Mouse (Mus musculus) cerebellum, adult 11-12 months (tissue): ENCODE measurements at regions not wholly inside any gene's neighbourhood (a gene's known extent, or its start where the extent isn't known, plus 50 kb on each side); places are given as distances from the start of the nearest gene placed in this dataset.

Experiments used
- DNase-seq: peaks from one replicate; pipeline ENCODE4 v3.0.0; 2022

GRCm38 (mm10) chr12:66157630-66158292, 126.4 kb downstream of the Rpl10l start:
- DNase-seq, result no peak

GRCm38 (mm10) chr12:66156980-66157629, 127.1 kb downstream of the Rpl10l start:
- no peak for DNase-seq

DNA sequence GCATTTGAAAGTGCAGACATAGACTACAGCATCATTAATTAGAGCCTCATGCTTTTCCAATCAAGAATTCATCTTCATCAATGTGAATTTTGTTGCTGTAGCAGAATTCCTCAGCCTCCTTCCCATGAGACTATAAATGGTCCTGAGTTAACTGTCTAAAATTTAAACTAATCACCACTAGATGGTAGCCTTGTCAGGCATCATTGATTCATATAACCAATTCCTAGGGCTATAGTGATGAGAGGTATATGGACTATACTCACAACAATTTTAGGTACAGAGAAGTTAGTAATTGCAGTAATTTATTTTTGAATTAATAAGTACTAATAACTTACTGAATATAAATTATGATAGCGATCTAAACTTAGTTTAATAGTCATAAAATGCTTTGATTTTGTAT, 153.3 kb downstream of the Rpl10l start:
- no peak for DNase-seq

DNA sequence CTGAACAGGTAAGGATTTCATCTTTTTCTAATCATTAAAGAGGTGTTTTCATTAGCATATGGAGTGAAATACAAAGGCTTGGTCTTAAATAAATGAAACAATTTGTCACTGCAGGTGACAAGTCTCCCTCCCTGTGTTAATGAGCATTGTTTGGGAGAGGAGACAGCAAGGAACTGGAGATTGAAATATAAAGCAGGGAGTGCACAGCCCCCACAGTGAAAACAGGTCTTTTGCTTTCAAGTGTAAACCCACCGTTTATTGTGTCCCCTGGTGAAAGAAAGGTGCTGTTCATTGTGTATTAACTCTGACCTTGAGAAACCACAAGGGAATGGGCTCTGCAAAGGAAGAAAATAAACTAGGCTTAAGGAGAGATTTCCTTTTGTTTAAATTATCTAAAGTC, 164.6 kb downstream of the Rpl10l start:
- no peak for DNase-seq

DNA sequence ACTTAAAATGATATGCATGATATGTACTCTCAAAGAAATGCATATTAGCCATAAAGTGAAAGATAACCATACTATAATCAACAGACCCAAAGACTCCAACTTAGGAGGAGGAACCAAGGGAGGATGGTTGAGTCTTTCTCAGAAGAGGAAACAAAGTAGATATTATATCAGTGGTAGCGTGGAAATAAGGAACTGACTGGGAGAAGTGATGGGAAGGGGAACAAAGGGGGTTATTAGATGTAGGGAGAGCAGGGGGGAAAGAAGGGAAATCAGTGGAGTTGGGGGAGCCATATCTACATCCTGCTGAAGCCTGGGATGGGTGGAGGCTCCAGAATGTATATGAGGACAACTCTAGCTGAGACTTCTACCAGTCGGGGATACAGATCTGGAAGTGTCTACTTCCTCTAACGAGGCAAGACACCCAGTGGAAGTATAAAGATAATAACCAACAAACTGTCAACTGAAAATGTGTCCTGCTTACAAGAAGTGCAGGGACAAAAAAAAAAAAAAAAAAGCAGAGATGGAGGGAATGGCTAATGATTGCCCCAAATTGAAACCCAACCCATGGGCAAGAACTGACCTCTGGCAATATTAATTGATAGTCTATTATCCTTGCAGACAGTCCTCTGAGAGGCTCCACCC, 193.3 kb downstream of the Rpl10l start:
- DNase-seq, result no peak

DNA sequence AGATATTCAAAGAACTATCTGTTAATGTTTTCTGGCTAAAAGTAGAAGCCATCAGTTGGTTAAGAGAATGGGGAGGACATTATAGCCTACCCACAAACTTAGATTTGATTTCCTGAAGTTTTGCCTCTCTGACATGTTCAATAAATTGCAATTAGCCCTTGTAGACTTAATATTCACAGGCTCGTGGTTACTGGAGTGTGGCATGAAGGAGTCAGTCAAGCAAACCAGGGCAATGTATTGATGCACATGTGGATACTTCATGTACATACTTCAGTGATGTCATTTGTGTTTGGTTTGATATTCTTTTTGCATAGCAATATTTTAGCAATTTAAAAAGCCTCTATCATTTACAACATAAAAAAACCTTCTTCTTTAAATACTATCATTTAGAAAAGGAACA, 223.9 kb downstream of the Rpl10l start:
- no peak for DNase-seq

DNA sequence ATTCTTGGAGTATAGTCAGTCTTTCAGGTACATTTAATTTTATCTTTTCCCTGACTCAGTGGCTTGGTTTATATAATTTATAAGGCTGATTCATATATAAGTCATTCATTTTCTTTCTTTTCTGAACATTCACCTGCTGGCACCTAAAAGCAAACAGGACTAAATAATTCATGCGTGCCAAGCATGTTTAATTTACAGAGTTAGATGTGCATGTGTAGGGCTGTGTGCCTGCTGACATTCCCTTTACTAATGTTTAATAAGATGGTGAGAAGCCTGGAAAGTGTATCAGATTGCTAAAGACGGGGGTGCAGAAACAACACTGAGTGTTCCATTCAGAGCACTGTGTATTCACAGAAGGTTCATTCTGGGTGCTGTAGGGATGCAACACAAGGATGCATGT, 229.0 kb downstream of the Rpl10l start:
- no peak for DNase-seq

DNA sequence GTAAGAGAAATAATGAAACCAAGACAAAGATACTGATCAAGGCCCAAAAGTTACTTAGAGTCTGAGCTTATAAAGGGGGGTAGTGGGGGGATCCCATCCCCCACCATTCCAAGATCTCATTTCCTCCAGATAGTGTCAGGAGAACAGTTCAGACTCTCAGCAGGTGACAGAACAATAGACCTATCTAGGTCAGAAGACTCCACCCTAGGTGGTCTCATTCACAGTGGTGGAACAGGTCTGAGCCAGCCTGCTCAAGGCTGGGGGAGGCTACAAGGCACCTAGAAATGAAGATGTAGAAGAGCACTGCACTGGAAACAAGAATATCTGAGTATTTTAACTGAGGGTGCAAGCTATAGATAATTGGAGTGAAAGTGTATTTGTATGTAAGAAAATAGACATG, 235.3 kb downstream of the Rpl10l start:
- DNase-seq, result no peak

- DNase-seq, result peak; percentile 2
Measured at GRCm38 (mm10) chr12:66036281-66036680, 247.9 kb downstream of the Rpl10l start.

DNA sequence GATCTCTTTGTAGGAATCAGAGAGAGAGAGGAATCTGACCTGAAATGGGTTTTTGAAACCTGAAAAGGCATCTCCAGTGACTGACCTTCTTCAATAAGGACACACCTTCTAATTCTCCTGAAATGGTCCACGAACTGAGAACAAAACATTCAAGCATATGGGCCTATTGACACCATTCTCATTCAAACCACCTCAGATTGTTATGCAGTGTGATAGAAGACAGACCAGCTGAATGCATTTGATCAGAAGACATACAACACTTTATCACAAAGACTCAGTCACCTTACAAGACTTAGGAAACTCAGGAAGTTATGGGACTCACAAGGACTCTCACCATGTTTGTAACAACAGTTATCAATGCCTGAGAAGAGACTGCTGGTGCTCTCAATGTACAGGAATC, 256.7 kb downstream of the Rpl10l start:
- no peak for DNase-seq

GRCm38 (mm10) chr12:66012706-66013105, 271.5 kb downstream of the Rpl10l start:
- no peak for DNase-seq
